Mouse (Mus musculus) inflammation-experienced regulatory T-cells, adult 6 months (primary cell): Measurements from ENCODE around the gene Gm7075. TPM values are rescaled to one million over a fixed set of nuclear protein-coding genes. Genes with fewer than 3 reads are reported as not detected.

Source experiments
- polyA plus RNA-seq, 3 experiments: library from polyadenylated mRNA; unstranded; fragments of 100-300 nt; shearing (Covaris generic); gene quantifications; one replicate each; pipeline ENCODE4 v1.2.1; 2017

The Gm7075 gene
- polyA plus RNA-seq, 3 experiments from 2014 or later: not detected

Other genes starting within 250 kb of the Gm7075 start
- gene Mypn, start 217.8 kb downstream of the Gm7075 start, polyA plus RNA-seq: not detected
- 10 to 100 TPM; 62.9 to 89.9 (median 86.7) TPM for gene Herc4, start 178.0 kb downstream of the Gm7075 start, polyA plus RNA-seq
- 10 to 100 TPM in 1 of 3 experiments, 1 to 10 TPM in 2; 7.0 to 10.2 (median 7.8) TPM for gene Sirt1, start 40.1 kb downstream of the Gm7075 start, polyA plus RNA-seq
- gene Dnajc12, start 39.3 kb downstream of the Gm7075 start, polyA plus RNA-seq: 1 to 10 TPM; 4.2 to 8.0 (median 7.7) TPM
- gene Ctnna3, start 8.3 kb upstream of the Gm7075 start, polyA plus RNA-seq: under 1 TPM in 1 of 3 experiments, not detected in 2; 0.12 TPM